Mouse (Mus musculus) erythroblast, embryonic 14.5 days (primary cell): ENCODE data around the gene Prpf6.

Experiments
- GATA1 ChIP-seq: IDR thresholded peaks from 2 replicates; pipeline ENCODE4 v1.6.1; 2012; ENCODE audit warnings: low read length, inconsistent platforms, mixed read lengths
- TAL1 ChIP-seq: IDR thresholded peaks from 3 replicates; pipeline ENCODE4 v1.6.1; 2012; ENCODE audit warnings: low read length, inconsistent platforms, mixed read lengths

DNA sequence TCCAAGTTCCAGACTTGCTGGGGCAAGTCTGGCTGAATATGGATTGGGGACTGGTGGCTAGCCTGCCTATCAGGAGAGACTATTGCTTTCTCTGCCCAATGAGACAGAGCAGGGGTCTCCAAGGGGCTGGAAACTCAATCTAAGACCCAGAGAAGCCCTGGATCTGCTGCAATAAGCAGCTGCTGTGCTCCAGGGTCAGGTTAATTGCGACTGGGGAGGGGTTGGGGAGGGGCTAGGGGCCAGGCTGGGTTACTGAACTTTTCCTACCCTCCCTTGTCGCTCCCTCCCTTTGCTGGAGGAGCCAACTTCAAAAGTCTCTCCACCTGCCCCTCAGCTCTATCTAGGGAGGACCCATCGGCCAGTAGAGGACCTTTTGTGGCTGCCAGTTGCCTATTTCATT, 65.1 kb downstream of the Prpf6 start, which contains the start of gene Gm29797:
- no peak for TF ChIP-seq GATA1
- TF ChIP-seq TAL1, result no peak
